Mouse (Mus musculus): ENCODE results near the gene Erbb4.
"Not testable (repeated sequence)": the region's sequence is repeated elsewhere in the genome, so short reads cannot be mapped to it uniquely, and the experiment has no call there.

Gene Erbb4

GRCm38 (mm10) chr1:68872976-68873634, 234.8 kb downstream of the Erbb4 start:
- DNase-seq (ENCODE audit: low read depth, low spot score): no peak

GRCm38 (mm10) chr1:68860341-68860740, 247.5 kb downstream of the Erbb4 start:
- no peak for DNase-seq (ENCODE audit: low read depth, low spot score)

GRCm38 (mm10) chr1:68859480-68859879, 248.4 kb downstream of the Erbb4 start:
- DNase-seq (ENCODE audit: low read depth, low spot score): no peak

GRCm38 (mm10) chr1:68839352-68839751, 268.5 kb downstream of the Erbb4 start:
- DNase-seq (ENCODE audit: low read depth, low spot score): no peak

GRCm38 (mm10) chr1:68834686-68835085, 273.2 kb downstream of the Erbb4 start:
- DNase-seq (ENCODE audit: low read depth, low spot score): no peak

GRCm38 (mm10) chr1:68832101-68832500, 275.8 kb downstream of the Erbb4 start:
- no peak for DNase-seq (ENCODE audit: low read depth, low spot score)

GRCm38 (mm10) chr1:68831575-68831974, 276.3 kb downstream of the Erbb4 start:
- no peak for DNase-seq (ENCODE audit: low read depth, low spot score)

- no peak for DNase-seq (ENCODE audit: low read depth, low spot score)
Measured at GRCm38 (mm10) chr1:68830501-68831239, 277.2 kb downstream of the Erbb4 start.

- DNase-seq (ENCODE audit: low read depth, low spot score): no peak
Measured at GRCm38 (mm10) chr1:68823116-68823644, 284.7 kb downstream of the Erbb4 start.

GRCm38 (mm10) chr1:68806711-68807110, 301.1 kb downstream of the Erbb4 start:
- DNase-seq (ENCODE audit: low read depth, low spot score): peak; percentile 28

GRCm38 (mm10) chr1:68787409-68788015, 320.3 kb downstream of the Erbb4 start:
- no peak for DNase-seq (ENCODE audit: low read depth, low spot score)

GRCm38 (mm10) chr1:68780653-68781052, 327.2 kb downstream of the Erbb4 start:
- DNase-seq (ENCODE audit: low read depth, low spot score): no peak

- no peak for DNase-seq (ENCODE audit: low read depth, low spot score)
Measured at GRCm38 (mm10) chr1:68780032-68780431, 327.8 kb downstream of the Erbb4 start.

- not testable (repeated sequence) for DNase-seq (ENCODE audit: low read depth, low spot score)
Measured at GRCm38 (mm10) chr1:68766095-68766494, 341.8 kb downstream of the Erbb4 start.

GRCm38 (mm10) chr1:68762456-68762855, 345.4 kb downstream of the Erbb4 start:
- no peak for DNase-seq (ENCODE audit: low read depth, low spot score)

- peak; percentile 12 for DNase-seq (ENCODE audit: low read depth, low spot score)
Measured at GRCm38 (mm10) chr1:68748976-68749375, 358.9 kb downstream of the Erbb4 start.

- no peak for DNase-seq (ENCODE audit: low read depth, low spot score)
Measured at GRCm38 (mm10) chr1:68681478-68681877, 426.4 kb downstream of the Erbb4 start.

GRCm38 (mm10) chr1:68674667-68675066, 433.2 kb downstream of the Erbb4 start:
- no peak for DNase-seq (ENCODE audit: low read depth, low spot score)

GRCm38 (mm10) chr1:68666831-68667601, 440.8 kb downstream of the Erbb4 start:
- peak; percentile 13 for DNase-seq (ENCODE audit: low read depth, low spot score)

GRCm38 (mm10) chr1:68590475-68590874, 517.4 kb downstream of the Erbb4 start:
- no peak for DNase-seq (ENCODE audit: low read depth, low spot score)

- peak; percentile 22 for DNase-seq (ENCODE audit: low read depth, low spot score)
Measured at GRCm38 (mm10) chr1:68573851-68574540, 533.9 kb downstream of the Erbb4 start.
